Mouse (Mus musculus): ENCODE data around the gene Kif3b. TPM values are rescaled to one million over a fixed set of nuclear protein-coding genes. Genes with fewer than 3 reads are reported as not detected.

Gene Kif3b
- polyA plus RNA-seq, 1 experiment from 2014 or later, result 1.8 TPM

- ATAC-seq (ENCODE audit: low read depth), result no peak
- Histone ChIP-seq H3K27me3 (no peaks in the 10 kb centered on the region), H3K4me1 (replicated peaks) (peaks cover 33% of the 10 kb centered on the region), H3K4me3 (replicated peaks) (no peak overlapping the region), H3K9ac (no peak overlapping the region), H3K9me3 (replicated peaks) (no peaks in the 10 kb centered on the region), H3K27ac (no peak overlapping the region), H3K4me2 (no peak overlapping the region), H3K36me3 (peaks cover 30% of the 10 kb centered on the region; the same call in 1 of the 2 replicates)
- WGBS (ENCODE audit: insufficient replicate concordance), result 92% methylated on average over 5 of the region's 5 CpGs
- no peak for DNase-seq
Measured at GRCm38 (mm10) chr2:153332271-153332670, 41.1 kb downstream of the Kif3b start.

- 68% methylated on average over 3 of the region's 3 CpGs for WGBS (ENCODE audit: insufficient replicate concordance)
- ATAC-seq (ENCODE audit: low read depth) (no peak), DNase-seq (peak; percentile 25)
Measured at GRCm38 (mm10) chr2:153332981-153333380, 41.8 kb downstream of the Kif3b start.

GRCm38 (mm10) chr2:153333822-153334232, 42.6 kb downstream of the Kif3b start:
- peak overlapping the region; percentile 58; the same call in 1 of the 2 replicates for H3K27ac ChIP-seq
- H3K4me3 ChIP-seq (replicated peaks), result no peak overlapping the region
- peaks cover 25% of the 10 kb centered on the region; the same call in 1 of the 2 replicates for H3K36me3 ChIP-seq
- peaks cover 41% of the 10 kb centered on the region for H3K4me1 ChIP-seq (replicated peaks)
- DNase-seq (no peak), ATAC-seq (ENCODE audit: low read depth) (peak; percentile 29; the same call in 1 of the 2 replicates)
- H3K9me3 ChIP-seq (replicated peaks), result no peaks in the 10 kb centered on the region
- no peak overlapping the region for H3K9ac ChIP-seq
- WGBS (ENCODE audit: insufficient replicate concordance), result 74% methylated on average over 6 of the region's 6 CpGs
- no peaks in the 10 kb centered on the region for H3K27me3 ChIP-seq
- H3K4me2 ChIP-seq, result no peak overlapping the region

More at GRCm38 (mm10) chr2:153332981-153333380, 41.8 kb downstream of the Kif3b start:
- H3K4me2 ChIP-seq, result no peak overlapping the region
- H3K9me3 ChIP-seq (replicated peaks), result no peaks in the 10 kb centered on the region
- peaks cover 30% of the 10 kb centered on the region; the same call in 1 of the 2 replicates for H3K36me3 ChIP-seq
- no peaks in the 10 kb centered on the region for H3K27me3 ChIP-seq
- H3K4me1 ChIP-seq (replicated peaks), result peaks cover 40% of the 10 kb centered on the region
- H3K4me3 ChIP-seq (replicated peaks), result no peak overlapping the region
- H3K27ac ChIP-seq, result no peak overlapping the region
- H3K9ac ChIP-seq, result no peak overlapping the region

DNA sequence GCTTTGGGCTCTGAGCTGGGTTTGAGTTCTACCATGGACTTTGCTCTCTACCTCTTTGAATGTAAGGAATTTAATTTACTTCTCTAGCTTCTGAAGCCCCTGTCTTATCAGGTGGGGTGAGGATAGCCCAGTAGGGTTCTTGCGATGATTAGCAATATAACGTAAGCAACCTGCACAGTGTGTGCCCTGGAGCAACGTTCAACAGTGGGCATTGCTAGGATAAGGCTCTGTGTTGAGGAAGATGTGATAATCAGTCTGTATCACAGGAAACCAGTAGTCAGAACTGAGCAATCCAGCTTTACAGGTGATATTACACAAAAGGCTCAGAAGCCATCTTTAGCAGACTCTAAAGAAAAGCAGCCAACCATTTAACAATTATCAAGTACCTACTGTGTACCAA, 43.1 kb downstream of the Kif3b start:
- DNase-seq, result peak; percentile 17
- Histone ChIP-seq H3K27me3 (no peaks in the 10 kb centered on the region), H3K4me2 (no peak overlapping the region)

DNA sequence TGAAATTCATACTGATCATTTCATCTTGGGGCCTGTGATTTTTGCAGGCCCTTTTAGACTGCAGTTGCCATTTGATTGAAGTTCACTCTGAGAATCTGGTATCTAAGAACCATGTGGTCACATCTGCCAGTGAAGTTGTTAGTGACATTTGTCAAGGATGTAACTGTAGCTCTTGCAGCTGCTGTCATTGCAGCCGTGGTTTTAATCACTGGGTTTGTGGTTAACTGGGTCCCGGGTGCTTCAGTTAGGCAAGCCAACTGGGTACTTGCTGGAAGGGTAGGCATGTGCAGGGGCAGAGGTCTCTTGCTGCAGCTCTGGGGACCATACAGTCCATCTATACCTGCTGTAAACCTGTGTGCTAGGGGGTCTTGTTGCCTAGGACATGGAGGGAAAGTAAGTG, 44.9 kb downstream of the Kif3b start:
- Histone ChIP-seq H3K27me3 (no peaks in the 10 kb centered on the region), H3K27ac (no peak overlapping the region), H3K9ac (no peak overlapping the region), H3K4me1 (replicated peaks) (peaks cover 41% of the 10 kb centered on the region), H3K36me3 (0 out of 2 replicates have a peak, but pooled peaks cover 7% of the 10 kb centered on the region), H3K4me2 (no peak overlapping the region), H3K9me3 (replicated peaks) (no peaks in the 10 kb centered on the region), H3K4me3 (replicated peaks) (no peak overlapping the region)
- WGBS (ENCODE audit: insufficient replicate concordance), result 13% methylated on average over 2 of the region's 2 CpGs
- DNase-seq (no peak), ATAC-seq (ENCODE audit: low read depth) (no peak)

More for the DNA sequence above, 43.1 kb downstream of the Kif3b start:
- 23% methylated on average over 3 of the region's 3 CpGs for WGBS (ENCODE audit: insufficient replicate concordance)
- Histone ChIP-seq H3K4me1 (replicated peaks) (peaks cover 41% of the 10 kb centered on the region), H3K4me3 (replicated peaks) (no peak overlapping the region), H3K27ac (peak overlapping the region; percentile 58; the same call in 1 of the 2 replicates), H3K9ac (no peak overlapping the region), H3K9me3 (replicated peaks) (no peaks in the 10 kb centered on the region), H3K36me3 (peaks cover 23% of the 10 kb centered on the region; the same call in 1 of the 2 replicates)
- peak; percentile 86 for ATAC-seq (ENCODE audit: low read depth)

DNA sequence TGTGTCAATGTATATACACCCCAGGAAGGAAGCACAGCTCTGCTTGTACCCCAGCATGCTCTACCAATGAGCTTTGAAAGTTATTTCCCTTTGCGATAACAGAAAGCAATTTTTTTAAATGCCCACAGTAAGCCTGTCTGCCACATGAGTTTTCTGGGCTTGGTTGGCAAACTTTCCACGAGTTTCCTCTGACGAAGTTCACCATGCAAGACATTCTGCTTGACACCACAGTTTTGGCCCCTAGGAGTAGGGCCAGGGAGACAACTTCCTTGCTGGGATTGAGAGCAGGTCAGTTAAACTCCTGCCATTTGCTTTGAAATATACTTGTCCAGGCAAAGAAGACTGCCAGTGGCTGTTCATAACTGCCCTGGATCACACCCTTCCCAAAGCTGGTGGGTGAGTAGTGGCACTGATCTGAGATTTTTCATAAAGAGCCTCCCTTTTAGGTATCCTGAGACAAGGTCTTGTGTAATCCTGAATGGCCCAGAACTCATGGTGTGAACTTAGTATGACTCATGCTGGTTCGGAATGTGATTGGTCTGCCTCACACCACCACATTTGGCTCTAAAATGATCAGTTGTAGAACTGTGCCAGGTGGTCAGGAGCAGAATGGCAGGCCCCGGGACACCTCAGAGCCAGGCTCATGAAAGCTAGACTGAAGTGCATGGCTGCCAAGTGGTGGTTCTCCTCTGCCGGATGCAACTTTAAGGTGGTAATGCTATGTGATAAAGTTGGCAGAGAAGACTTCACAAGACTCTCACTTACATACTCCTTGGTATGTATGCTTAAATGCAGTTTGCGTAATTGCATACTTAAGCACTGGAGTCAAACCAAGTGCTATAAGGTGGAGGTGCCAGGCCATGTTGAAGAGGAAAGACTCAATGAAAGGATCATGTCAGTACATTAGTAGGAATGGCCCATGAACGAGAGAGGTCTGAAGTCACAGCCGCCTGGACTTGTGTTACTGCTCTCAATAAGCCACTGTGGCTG, 47.4 kb downstream of the Kif3b start:
- 77% methylated on average over 9 of the region's 9 CpGs for WGBS (ENCODE audit: insufficient replicate concordance)
- H3K4me3 ChIP-seq (replicated peaks), result no peak overlapping the region
- H3K4me1 ChIP-seq (replicated peaks), result peaks cover 49% of the 10 kb centered on the region
- H3K4me2 ChIP-seq, result no peak overlapping the region
- no peak for ATAC-seq (ENCODE audit: low read depth)
- DNase-seq, result no peak
- H3K9ac ChIP-seq, result no peak overlapping the region
- no peak overlapping the region for H3K27ac ChIP-seq
- no peaks in the 10 kb centered on the region for H3K27me3 ChIP-seq
- H3K36me3 ChIP-seq, result peaks cover 5% of the 10 kb centered on the region; the same call in 1 of the 2 replicates
- H3K9me3 ChIP-seq (replicated peaks), result no peaks in the 10 kb centered on the region

DNA sequence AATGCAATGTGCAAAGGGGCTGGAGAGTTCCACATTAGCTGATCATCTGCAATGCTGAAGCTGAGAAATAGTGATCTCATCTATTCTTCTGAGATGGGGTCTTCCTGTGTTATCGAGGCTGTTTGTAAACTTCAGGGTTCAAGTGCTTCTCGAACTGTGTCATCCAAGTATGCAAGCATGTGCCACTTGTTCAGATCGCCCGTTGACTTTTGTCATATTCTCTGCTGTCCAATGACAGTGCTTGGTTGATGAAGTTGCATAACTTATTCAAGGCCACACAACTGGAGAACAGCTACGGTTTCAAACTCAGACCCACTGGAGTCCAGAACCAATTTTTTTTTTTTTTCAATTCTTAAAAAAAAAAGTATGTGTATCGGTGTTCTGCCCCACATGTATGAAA, 51.0 kb downstream of the Kif3b start:
- Histone ChIP-seq H3K9me3 (replicated peaks) (no peaks in the 10 kb centered on the region), H3K27ac (peak overlapping the region; percentile 96), H3K4me1 (replicated peaks) (peaks cover 43% of the 10 kb centered on the region), H3K9ac (peak overlapping the region; percentile 36; the same call in 1 of the 2 replicates), H3K4me3 (replicated peaks) (no peak overlapping the region), H3K36me3 (peaks cover 5% of the 10 kb centered on the region; the same call in 1 of the 2 replicates), H3K27me3 (no peaks in the 10 kb centered on the region), H3K4me2 (no peak overlapping the region)
- ATAC-seq (ENCODE audit: low read depth), result no peak
- 76% methylated on average over 6 of the region's 6 CpGs for WGBS (ENCODE audit: insufficient replicate concordance)
- DNase-seq, result no peak

DNA sequence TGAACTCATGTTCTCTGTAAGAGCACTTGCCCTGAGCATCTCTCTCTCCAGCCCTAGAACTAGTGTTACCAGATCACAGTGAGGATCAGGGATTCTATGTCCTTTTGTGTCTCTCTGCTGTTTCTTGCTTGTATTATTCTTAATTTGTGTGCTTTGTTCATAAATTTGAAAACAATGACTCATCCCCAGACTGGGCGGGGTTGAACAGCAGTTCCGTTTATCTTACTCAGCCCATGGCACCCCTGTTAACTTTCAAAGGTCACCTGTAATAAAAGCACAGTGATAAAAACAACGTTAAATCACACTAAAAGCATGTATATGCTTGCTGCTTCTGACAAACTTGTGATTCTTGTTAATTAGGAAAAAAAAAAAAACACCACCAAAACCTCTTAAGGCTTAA, 51.4 kb downstream of the Kif3b start:
- ATAC-seq (ENCODE audit: low read depth) (no peak), DNase-seq (peak; percentile 46)
- Histone ChIP-seq H3K9ac (peak overlapping the region; percentile 36; the same call in 1 of the 2 replicates), H3K27ac (peak overlapping the region; percentile 96), H3K27me3 (no peaks in the 10 kb centered on the region), H3K4me3 (replicated peaks) (no peak overlapping the region), H3K4me1 (replicated peaks) (peaks cover 44% of the 10 kb centered on the region), H3K36me3 (peaks cover 5% of the 10 kb centered on the region; the same call in 1 of the 2 replicates), H3K9me3 (replicated peaks) (no peaks in the 10 kb centered on the region), H3K4me2 (no peak overlapping the region)
- WGBS (ENCODE audit: insufficient replicate concordance), result 18% methylated on average over 3 of the region's 3 CpGs

- H3K4me1 ChIP-seq (replicated peaks), result peaks cover 45% of the 10 kb centered on the region
- no peaks in the 10 kb centered on the region for H3K9me3 ChIP-seq (replicated peaks)
- H3K9ac ChIP-seq, result peak overlapping the region; percentile 27; the same call in 1 of the 2 replicates
- H3K36me3 ChIP-seq, result peaks cover 5% of the 10 kb centered on the region; the same call in 1 of the 2 replicates
- DNase-seq (no peak), ATAC-seq (ENCODE audit: low read depth) (no peak)
- H3K27ac ChIP-seq, result peak overlapping the region; percentile 96
- H3K27me3 ChIP-seq, result no peaks in the 10 kb centered on the region
- no peak overlapping the region for H3K4me3 ChIP-seq (replicated peaks)
- H3K4me2 ChIP-seq, result no peak overlapping the region
Measured at GRCm38 (mm10) chr2:153343191-153343590, 52.0 kb downstream of the Kif3b start.

GRCm38 (mm10) chr2:153345071-153345453, 53.8 kb downstream of the Kif3b start:
- Histone ChIP-seq H3K4me1 (replicated peaks) (peaks cover 63% of the 10 kb centered on the region), H3K9me3 (replicated peaks) (no peaks in the 10 kb centered on the region), H3K4me3 (replicated peaks) (peak overlapping the region; percentile 92), H3K27me3 (no peaks in the 10 kb centered on the region), H3K36me3 (peaks cover 5% of the 10 kb centered on the region; the same call in 1 of the 2 replicates), H3K27ac (peak overlapping the region; percentile 96), H3K4me2 (peak overlapping the region; percentile 70), H3K9ac (peak overlapping the region; percentile 97)
- ATAC-seq (ENCODE audit: low read depth) (no peak), DNase-seq (no peak)
- 6% methylated on average over 11 of the region's 11 CpGs for WGBS (ENCODE audit: insufficient replicate concordance)

DNA sequence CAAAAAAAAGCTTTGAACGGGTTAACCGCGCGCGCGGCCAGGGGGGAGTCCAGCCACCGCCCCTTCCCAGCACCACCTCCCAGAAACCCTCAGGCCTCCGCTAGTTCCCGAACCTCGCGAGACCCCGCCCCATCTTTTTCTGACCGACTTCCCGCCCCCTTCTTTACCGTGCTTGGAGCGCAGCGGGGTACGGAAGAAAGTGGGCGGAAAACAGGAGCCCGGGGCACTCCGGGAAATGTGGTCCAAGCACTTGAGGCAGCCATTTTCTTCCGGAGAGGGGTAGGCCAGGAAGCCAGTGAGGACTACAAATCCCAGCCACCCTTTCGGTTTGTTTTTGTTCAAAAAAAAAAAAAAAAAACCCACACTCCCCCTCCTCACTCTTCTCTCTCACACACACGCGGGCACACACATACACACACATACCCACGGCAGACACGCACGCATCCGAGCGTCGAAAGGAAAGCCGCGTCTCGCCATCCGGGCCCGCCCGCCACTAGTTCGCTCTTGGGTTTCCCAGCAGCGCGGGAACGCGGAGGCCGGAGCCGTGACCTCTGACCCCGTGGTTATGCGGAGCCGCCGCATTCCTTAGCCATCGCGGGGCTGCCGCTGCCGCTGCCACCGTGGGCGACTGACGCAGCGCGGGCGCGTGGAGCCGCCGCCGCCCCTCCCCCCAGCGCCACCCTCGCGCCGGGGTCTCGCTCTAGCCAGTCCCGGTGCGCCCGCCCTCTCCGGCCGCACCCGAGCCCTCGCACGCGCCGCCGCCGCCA, 54.4 kb downstream of the Kif3b start, which contains the start of gene Asxl1:
Gene Asxl1 (plus strand): TSS at position 376 of the 767 bp plus-strand sequence.
- Histone ChIP-seq H3K9me3 (replicated peaks) (no peaks in the 10 kb centered on the region), H3K4me3 (replicated peaks) (peak within 1 kb of the TSS; percentile 92), H3K27me3 (no peaks in the 10 kb centered on the region), H3K36me3 (peaks cover 5% of the 10 kb centered on the region; the same call in 1 of the 2 replicates), H3K4me2 (peak within 1 kb of the TSS; percentile 70), H3K4me1 (replicated peaks) (peaks cover 69% of the 10 kb centered on the region), H3K9ac (peak within 1 kb of the TSS; percentile 97), H3K27ac (peak within 1 kb of the TSS; percentile 96)
- WGBS (ENCODE audit: insufficient replicate concordance), result under 1% methylated on average over 57 of the region's 79 CpGs
- ATAC-seq (ENCODE audit: low read depth) (peak; percentile 94), DNase-seq (peak; percentile 93)
